Mouse (Mus musculus) layer of hippocampus, adult 2 months (tissue): ENCODE measurements at regions not wholly inside any gene's neighbourhood (a gene's known extent, or its start where the extent isn't known, plus 50 kb on each side); places are given as distances from the start of the nearest gene placed in this dataset.

Experiments used
- DNase-seq, 2 experiments: peaks; one replicate each; pipeline ENCODE4 v3.0.0; 2022; ENCODE audit warnings: low spot score in 2 of 2
- H3K27ac ChIP-seq: fragments of 200-600 bp; 2 replicates; pipeline ENCODE4 v1.8.1; 2022
- H3K4me3 ChIP-seq: fragments of 200-600 bp; 2 replicates; pipeline ENCODE4 v1.8.1; 2022; ENCODE audit warnings: mild to moderate bottlenecking
- CTCF ChIP-seq: fragments of 200-600 bp; conservative IDR thresholded peaks from 2 replicates; pipeline ENCODE4 v1.8.1; 2022; ENCODE audit warnings: antibody characterized with exemption, mild to moderate bottlenecking, moderate library complexity

- peak overlapping the region; percentile 79 for H3K27ac ChIP-seq
- TF ChIP-seq CTCF, result no peak
- H3K4me3 ChIP-seq, result no peak overlapping the region
- no peak for DNase-seq
Observed at GRCm38 (mm10) chr13:107362806-107363687, 341.1 kb upstream of the Kif2a start.

GRCm38 (mm10) chr13:107340802-107341364, 319.0 kb upstream of the Kif2a start:
- DNase-seq, result no peak
- H3K4me3 ChIP-seq, result no peak overlapping the region
- H3K27ac ChIP-seq, result no peak overlapping the region
- TF ChIP-seq CTCF, result no peak

DNA sequence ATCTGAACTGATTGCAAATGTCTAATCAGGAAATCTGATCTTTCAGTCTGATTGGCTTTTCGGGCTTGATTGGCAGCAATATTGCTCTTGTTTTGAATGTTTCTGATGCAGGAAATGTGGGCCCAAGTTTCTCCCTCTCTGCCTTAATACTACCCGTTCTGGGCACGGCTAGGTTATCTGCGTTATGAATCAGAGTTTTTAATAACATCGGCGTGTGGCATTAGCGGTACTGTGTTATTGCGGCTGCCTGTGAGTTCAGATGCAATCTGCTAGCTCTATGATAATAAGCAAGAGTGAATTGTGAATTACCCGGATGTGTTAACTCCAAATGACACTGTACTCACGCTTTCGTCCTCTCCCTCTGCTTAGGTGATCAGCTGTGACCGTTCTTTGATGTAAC, 316.2 kb upstream of the Kif2a start:
- Histone ChIP-seq H3K4me3 (no peak overlapping the region), H3K27ac (peak overlapping the region; percentile 78; the same call in 1 of the 2 replicates)
- no peak for TF ChIP-seq CTCF
- peak in 1 of 2 experiments; percentile 23 for DNase-seq

DNA sequence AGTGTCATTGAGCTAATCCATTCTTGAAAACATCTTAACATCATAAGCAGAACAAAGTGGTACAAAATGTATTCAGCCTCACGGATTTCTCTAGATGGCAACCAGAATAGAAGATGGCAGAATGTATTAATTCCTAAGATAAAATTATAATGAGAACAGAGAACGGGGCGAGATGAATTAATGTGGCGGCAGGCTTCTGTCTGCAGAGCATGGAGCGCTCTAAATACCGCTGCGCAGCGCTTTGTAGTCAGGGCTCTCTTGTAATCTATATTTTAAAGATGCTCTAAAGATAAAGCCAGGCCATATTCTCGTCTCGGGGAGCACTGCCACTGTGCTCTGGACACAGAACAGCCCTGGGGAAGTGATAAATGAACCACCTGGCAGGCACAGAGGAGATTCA, 315.2 kb upstream of the Kif2a start:
- Histone ChIP-seq H3K4me3 (no peak overlapping the region; the same call in 1 of the 2 replicates), H3K27ac (peak overlapping the region; percentile 78)
- TF ChIP-seq CTCF, result no peak
- DNase-seq, result no peak

DNA sequence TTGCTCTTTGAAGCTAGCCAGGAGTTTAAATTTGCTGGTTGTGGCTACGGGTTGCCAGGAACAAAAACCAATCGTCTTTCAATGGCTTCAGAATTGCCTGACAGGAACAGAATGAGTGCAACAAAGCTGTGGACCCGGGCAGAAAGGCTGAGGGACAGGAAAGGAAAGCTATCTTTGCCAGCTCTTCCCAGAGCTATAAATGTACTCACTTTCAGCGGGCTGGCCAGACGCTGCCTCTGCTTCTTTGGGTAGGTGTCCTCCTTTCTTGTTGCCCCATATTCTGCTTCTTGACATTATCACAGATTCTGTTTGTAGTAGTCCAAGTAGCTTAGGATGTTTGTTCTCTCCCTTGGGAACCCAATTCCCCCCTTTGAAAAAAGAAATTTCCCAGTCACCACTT, 307.4 kb upstream of the Kif2a start:
- no peak overlapping the region for H3K27ac ChIP-seq
- no peak for TF ChIP-seq CTCF
- H3K4me3 ChIP-seq, result no peak overlapping the region
- DNase-seq, result no peak

DNA sequence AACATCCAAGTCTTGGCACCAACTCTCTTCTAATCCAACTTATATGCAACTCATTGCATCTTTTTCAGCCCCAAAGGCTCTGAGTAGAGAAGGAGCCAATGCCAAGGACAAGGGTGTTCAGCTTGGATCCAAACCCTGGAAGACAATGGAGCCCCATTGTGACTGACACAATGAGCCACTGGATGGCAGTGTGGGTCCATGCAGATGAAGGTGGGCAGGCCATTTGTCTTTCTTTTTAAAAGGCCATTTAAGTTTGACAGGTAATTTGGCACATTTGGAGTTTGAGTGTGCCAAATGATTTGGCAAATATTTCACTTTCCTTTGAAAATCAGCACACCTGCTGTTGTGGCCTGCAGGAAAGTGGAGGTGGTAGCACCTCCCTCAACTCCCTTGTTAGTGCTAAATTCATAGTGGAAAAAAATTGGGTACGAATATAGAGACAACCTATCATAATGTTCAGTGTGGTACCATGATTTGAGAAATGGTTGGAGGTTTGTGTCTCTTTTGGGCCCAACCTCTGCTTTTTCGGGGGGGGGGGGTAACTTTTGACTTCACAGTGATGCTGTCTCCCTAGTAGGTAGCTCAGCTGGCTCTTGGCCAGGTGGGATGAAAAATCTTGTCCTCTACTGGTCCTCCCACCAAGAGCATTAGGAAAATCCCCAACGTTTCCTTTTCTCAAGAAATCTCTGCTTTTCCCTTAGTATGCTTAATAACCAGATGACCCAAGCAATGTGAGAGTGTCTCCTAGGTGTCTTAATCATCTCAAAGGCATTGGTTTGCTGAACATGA, 304.0 kb upstream of the Kif2a start:
- TF ChIP-seq CTCF, result peak; percentile 98
- peak; percentile 54 to 79 for DNase-seq
- no peak overlapping the region for H3K27ac ChIP-seq
- no peak overlapping the region for H3K4me3 ChIP-seq

DNA sequence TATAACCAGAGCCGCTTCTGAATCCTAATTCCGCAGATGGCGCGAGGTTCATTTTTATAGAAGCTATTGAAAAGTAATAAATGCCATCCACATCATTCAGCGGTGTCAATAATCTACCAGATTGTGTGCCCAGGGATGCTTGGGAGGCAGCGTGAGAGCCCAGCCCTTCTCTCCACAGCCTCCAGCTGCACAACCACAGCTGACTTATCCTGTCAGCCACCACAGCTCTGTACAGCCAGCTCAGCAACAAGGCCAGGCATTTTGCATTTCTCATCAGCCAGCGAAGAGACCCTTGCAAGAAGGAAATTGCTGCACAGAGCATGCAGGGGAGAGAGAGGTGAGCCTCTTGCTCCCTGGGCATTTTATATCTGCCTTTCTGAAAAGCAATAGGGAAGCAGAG, 292.8 kb upstream of the Kif2a start:
- H3K27ac ChIP-seq, result no peak overlapping the region
- no peak for TF ChIP-seq CTCF
- no peak overlapping the region for H3K4me3 ChIP-seq
- no peak for DNase-seq

GRCm38 (mm10) chr13:107308958-107309639, 287.2 kb upstream of the Kif2a start:
- no peak for TF ChIP-seq CTCF
- DNase-seq, result no peak
- Histone ChIP-seq H3K27ac (no peak overlapping the region), H3K4me3 (no peak overlapping the region)

DNA sequence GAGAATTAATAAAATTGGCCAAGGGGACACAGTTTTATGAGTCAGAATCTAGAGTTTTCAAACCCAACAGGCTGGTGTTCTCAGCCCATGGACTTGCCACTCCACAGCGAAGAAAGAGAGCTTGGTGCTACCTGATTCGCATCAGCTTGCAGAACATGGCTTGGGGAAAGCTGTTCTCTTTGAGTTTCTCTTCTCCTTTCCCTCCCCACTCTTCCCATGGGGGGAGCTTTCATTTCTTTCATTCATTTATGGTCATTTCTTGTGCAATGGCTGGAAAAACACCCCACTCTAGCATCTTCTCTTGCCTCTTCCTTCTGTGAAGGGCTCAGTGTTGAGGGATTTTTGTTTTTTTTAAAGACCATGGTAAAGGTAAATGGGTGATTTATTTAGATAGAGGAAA, 286.5 kb upstream of the Kif2a start:
- no peak overlapping the region for H3K27ac ChIP-seq
- no peak for TF ChIP-seq CTCF
- no peak for DNase-seq
- no peak overlapping the region for H3K4me3 ChIP-seq

DNA sequence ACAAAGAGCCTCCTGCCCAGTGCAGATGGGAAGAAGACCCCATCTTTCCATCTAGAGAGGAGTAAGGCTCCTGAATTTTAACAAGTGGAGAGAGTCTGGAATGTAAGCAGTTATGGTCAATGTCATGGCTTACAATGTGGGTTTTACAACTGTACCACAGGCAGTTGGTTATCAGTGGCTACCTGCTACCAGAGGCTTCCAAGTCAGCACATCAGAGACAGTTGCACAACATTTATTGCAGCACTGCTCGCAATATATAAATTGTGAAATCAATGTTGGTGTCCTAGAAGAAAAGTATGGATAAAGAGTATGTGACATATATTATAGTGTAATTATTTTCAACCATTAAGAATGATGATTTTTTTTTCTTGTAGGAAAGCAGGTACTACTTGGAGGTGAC, 285.0 kb upstream of the Kif2a start:
- DNase-seq, result no peak
- Histone ChIP-seq H3K4me3 (no peak overlapping the region), H3K27ac (no peak overlapping the region)
- no peak for TF ChIP-seq CTCF

DNA sequence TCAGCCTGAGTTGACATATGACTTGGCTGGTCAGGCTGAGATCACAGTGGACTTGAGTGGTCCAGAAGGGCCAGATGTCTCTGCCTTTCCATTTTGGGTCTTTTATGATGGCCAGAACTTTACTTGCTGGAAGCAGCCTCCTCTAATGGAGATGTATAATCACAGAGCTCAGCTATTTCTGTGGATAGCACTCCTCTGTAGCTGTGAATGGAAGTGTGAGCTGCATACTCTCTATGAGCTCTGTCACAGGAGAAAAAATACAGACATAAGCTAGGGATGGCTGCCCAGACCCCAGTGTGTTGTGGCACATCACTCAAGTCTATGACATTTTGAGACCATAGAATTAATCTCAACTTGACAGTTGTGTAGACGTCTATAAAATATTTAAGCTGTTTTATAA, 284.3 kb upstream of the Kif2a start:
- H3K27ac ChIP-seq, result no peak overlapping the region
- no peak for TF ChIP-seq CTCF
- no peak overlapping the region for H3K4me3 ChIP-seq
- no peak for DNase-seq

GRCm38 (mm10) chr13:107305738-107306137, 283.8 kb upstream of the Kif2a start:
- no peak overlapping the region for H3K4me3 ChIP-seq
- H3K27ac ChIP-seq, result no peak overlapping the region
- TF ChIP-seq CTCF, result no peak
- DNase-seq, result no peak

GRCm38 (mm10) chr13:107303878-107304277, 282.0 kb upstream of the Kif2a start:
- TF ChIP-seq CTCF, result no peak
- H3K27ac ChIP-seq, result no peak overlapping the region
- H3K4me3 ChIP-seq, result no peak overlapping the region
- no peak for DNase-seq
